ENCODE assay signal across 11 mouse cellular contexts in genomic region chr13:10538927-10539326, GRCm38 (mm10).
DNase-seq lines count a peak whose midpoint lies in the region; TF ChIP-seq lines count a peak whose summit lies in the region.
"Had no signal": no experiment of that assay in that cellular context is flagged by ENCODE, and none has a peak within 500 bp of the region (broad histone marks: within the 10 kb centered on the region; RNA-seq: fewer than 3 reads in every experiment).

No protein-coding gene starts in this region.

- H3K4me1 ChIP-seq in liver, adult 2 months (ENCODE audit: control insufficient read depth, insufficient read depth, low read length): no peaks in the 10 kb centered on the region
- no peaks in the 10 kb centered on the region for H3K4me1 ChIP-seq in E14TG2a.4 (replicated peaks; ENCODE audit: low read depth, low read length)
- H3K4me1 ChIP-seq: embryonic facial prominence, embryonic 12.5 days; intestine, embryonic 15.5 days had no signal

- TF ChIP-seq CTCF in liver, adult 2 months (IDR thresholded peaks at IDR 0.05; ENCODE audit: low read depth, low read length): peak; percentile 55
- peak; percentile 79 for TF ChIP-seq CTCF in E14TG2a.4 (conservative IDR thresholded peaks at IDR 0.05; ENCODE audit: low read length)

- no peak overlapping the region for H3K27ac ChIP-seq in liver, adult 2 months (replicated peaks; ENCODE audit: insufficient read depth, low read depth, low read length)
- H3K27ac ChIP-seq: embryonic facial prominence, embryonic 12.5 days; intestine, embryonic 15.5 days had no signal

- H3K4me3 ChIP-seq in liver, adult 2 months (ENCODE audit: insufficient read depth, low read depth, low read length): no peak overlapping the region
- no peak overlapping the region for H3K4me3 ChIP-seq in E14TG2a.4 (replicated peaks; ENCODE audit: low read length)
- H3K4me3 ChIP-seq: embryonic facial prominence, embryonic 12.5 days; intestine, embryonic 15.5 days had no signal

- no peak overlapping the region for H3K9ac ChIP-seq in liver, adult 2 months (ENCODE audit: low read depth, low read length)
- H3K9ac ChIP-seq: embryonic facial prominence, embryonic 12.5 days; intestine, embryonic 15.5 days had no signal

- DNase-seq in cerebellum, postnatal 10 days: peak; percentile 18 to 24
- DNase-seq in cerebellum, adult 11 months: no peak
- peak; percentile 4 for DNase-seq in liver, adult 2 months (ENCODE audit: extremely low read depth, low read depth, low spot score)
- DNase-seq in liver: no peak
- DNase-seq in kidney, postnatal 36 days: peak; percentile 7 to 44
- DNase-seq in right cerebral cortex, adult 18-20 months: no peak
- DNase-seq in left cerebral cortex, postnatal 36 days (ENCODE audit: low spot score in 2 of 2): no peak
- DNase-seq: right cerebral cortex, postnatal 25 days had no signal

- WGBS in liver, adult 2 months: 72% methylated on average over 4 of the region's 4 CpGs

- H3K36me3 ChIP-seq in liver, adult 2 months (ENCODE audit: control insufficient read depth, insufficient read depth, low read length): no peaks in the 10 kb centered on the region
- H3K36me3 ChIP-seq in E14TG2a.4 (ENCODE audit: insufficient read depth, low read length): no peaks in the 10 kb centered on the region
- H3K36me3 ChIP-seq: embryonic facial prominence, embryonic 12.5 days; intestine, embryonic 15.5 days had no signal

- intact Hi-C loops in left cerebral cortex, postnatal 36 days (cut with DNase I): no loop called here

- H3K79me2 ChIP-seq in liver, adult 2 months (ENCODE audit: control insufficient read depth, insufficient read depth, low read length): no peaks in the 10 kb centered on the region

- H3K9me3 ChIP-seq in E14TG2a.4 (ENCODE audit: low read length): no peaks in the 10 kb centered on the region
- H3K9me3 ChIP-seq: embryonic facial prominence, embryonic 12.5 days; intestine, embryonic 15.5 days had no signal

- no peak for TF ChIP-seq POLR2A in liver, adult 2 months (IDR thresholded peaks at IDR 0.05; ENCODE audit: extremely low read depth, insufficient read depth, low read length)

- no peaks in the 10 kb centered on the region for H3K27me3 ChIP-seq in liver, adult 2 months (ENCODE audit: control insufficient read depth, insufficient read depth, low read length)
- no peaks in the 10 kb centered on the region for H3K27me3 ChIP-seq in E14TG2a.4 (ENCODE audit: insufficient read depth, low read length)
- H3K27me3 ChIP-seq: embryonic facial prominence, embryonic 12.5 days; intestine, embryonic 15.5 days had no signal

Comparison
In these comparisons a context has a peak if more than half of its experiments do, and no peak if none do; other contexts are left out.
1. DNase-seq: peak in cerebellum, postnatal 10 days (2 of 2), liver, adult 2 months (single experiment) and kidney, postnatal 36 days (2 of 2); none in cerebellum, adult 11 months (single experiment), liver (single experiment), right cerebral cortex, adult 18-20 months (single experiment) and left cerebral cortex, postnatal 36 days (0 of 2).